Mouse (Mus musculus) testis, adult 2 months (tissue): Measurements from ENCODE around the gene Mxd4. TPM values are rescaled to one million over a fixed set of nuclear protein-coding genes. Genes with fewer than 3 reads are reported as not detected.

ENCODE experiments used
- H3K27ac ChIP-seq: fragments of 200-500 bp; 2 replicates; pipeline ENCODE4 v1.5.1; 2012; ENCODE audit warnings: low read depth, low read length; ENCODE audit not compliant: control insufficient read depth, insufficient read depth
- H3K27me3 ChIP-seq: fragments of 200-500 bp; 2 replicates; pipeline ENCODE4 v1.6.1; 2012; ENCODE audit warnings: mild to moderate bottlenecking, low read length, moderate library complexity; ENCODE audit not compliant: control insufficient read depth, insufficient read depth
- H3K36me3 ChIP-seq: fragments of 200-500 bp; 2 replicates; pipeline ENCODE4 v1.6.1; 2012; ENCODE audit warnings: mild to moderate bottlenecking, low read length; ENCODE audit not compliant: control insufficient read depth, insufficient read depth
- H3K4me1 ChIP-seq: fragments of 200-500 bp; 2 replicates; pipeline ENCODE4 v1.6.1; 2012; ENCODE audit warnings: low read length; ENCODE audit not compliant: control insufficient read depth, insufficient read depth
- H3K4me3 ChIP-seq: fragments of 200-500 bp; 2 replicates; pipeline ENCODE4 v1.5.1; 2012; ENCODE audit warnings: low read depth, mild to moderate bottlenecking, low read length, moderate library complexity, mixed read lengths; ENCODE audit not compliant: control insufficient read depth
- CTCF ChIP-seq: fragments of 200-500 bp; IDR thresholded peaks from 2 replicates; pipeline ENCODE4 v1.5.1; 2012; ENCODE audit warnings: low read depth, mild to moderate bottlenecking, inconsistent platforms, low read length, moderate library complexity; ENCODE audit not compliant: control insufficient read depth, insufficient read depth, insufficient replicate concordance
- POLR2A ChIP-seq: fragments of 200-500 bp; IDR thresholded peaks from 2 replicates; pipeline ENCODE4 v1.6.1; 2012; ENCODE audit warnings: low read depth, mild to moderate bottlenecking, inconsistent platforms, low read length, moderate library complexity; ENCODE audit not compliant: control insufficient read depth
- polyA plus RNA-seq: library from polyadenylated mRNA; depleted of rRNA; stranded (reverse); fragments of >200 nt; gene quantifications from 2 replicates; pipeline ENCODE4 v1.2.3, GENCODE M21; 2012

Gene Mxd4
- polyA plus RNA-seq, 1 experiment: 137 TPM

- Histone ChIP-seq H3K36me3 (no peaks in the 10 kb centered on the region), H3K27ac (no peak overlapping the region)
- TF ChIP-seq CTCF: no peak
Measured at GRCm38 (mm10) chr5:34174021-34174420, 13.5 kb downstream of the Mxd4 start.

GRCm38 (mm10) chr5:34170726-34171125, 16.8 kb downstream of the Mxd4 start:
- Histone ChIP-seq H3K4me3 (no peak overlapping the region), H3K27me3 (no peaks in the 10 kb centered on the region), H3K27ac (peak overlapping the region; percentile 61; the same call in 1 of the 2 replicates), H3K36me3 (no peaks in the 10 kb centered on the region), H3K4me1 (peaks cover 6% of the 10 kb centered on the region)
- TF ChIP-seq CTCF (no peak), POLR2A (no peak)

More at GRCm38 (mm10) chr5:34174021-34174420, 13.5 kb downstream of the Mxd4 start:
- Histone ChIP-seq H3K27me3 (no peaks in the 10 kb centered on the region), H3K4me3 (no peak overlapping the region), H3K4me1 (peaks cover 6% of the 10 kb centered on the region)

- Histone ChIP-seq H3K4me1 (peaks cover 6% of the 10 kb centered on the region), H3K27me3 (no peaks in the 10 kb centered on the region)
- TF ChIP-seq POLR2A (no peak), CTCF (no peak)
Measured at GRCm38 (mm10) chr5:34169954-34170353, 17.6 kb downstream of the Mxd4 start.

GRCm38 (mm10) chr5:34168950-34169891, 18.3 kb downstream of the Mxd4 start, which contains the start of the genes Poln and Haus3:
TSS of gene Poln (minus strand) at chr5:34169448.
TSS of gene Haus3 (minus strand) at chr5:34169527.
- H3K27ac ChIP-seq: peak within 1 kb of the TSS; percentile 93
- peak within 1 kb of the TSS; percentile 98 for H3K4me3 ChIP-seq
- H3K36me3 ChIP-seq: no peaks in the 10 kb centered on the region
- H3K4me1 ChIP-seq: peaks cover 6% of the 10 kb centered on the region
- TF ChIP-seq CTCF (no peak), POLR2A (peak; percentile 82)
- no peaks in the 10 kb centered on the region for H3K27me3 ChIP-seq

More at GRCm38 (mm10) chr5:34169954-34170353, 17.6 kb downstream of the Mxd4 start:
- peak overlapping the region; percentile 98 for H3K4me3 ChIP-seq
- H3K27ac ChIP-seq: peak overlapping the region; percentile 93
- no peaks in the 10 kb centered on the region for H3K36me3 ChIP-seq

- H3K36me3 ChIP-seq: no peaks in the 10 kb centered on the region; the same call in 1 of the 2 replicates
- H3K4me3 ChIP-seq: no peak overlapping the region
- H3K27ac ChIP-seq: no peak overlapping the region
- TF ChIP-seq CTCF (no peak), POLR2A (no peak)
- no peaks in the 10 kb centered on the region for H3K27me3 ChIP-seq
- peaks cover 6% of the 10 kb centered on the region for H3K4me1 ChIP-seq
Measured at GRCm38 (mm10) chr5:34167857-34168256, 19.7 kb downstream of the Mxd4 start.

GRCm38 (mm10) chr5:34165793-34166192, 21.7 kb downstream of the Mxd4 start:
- no peak overlapping the region for H3K27ac ChIP-seq
- TF ChIP-seq POLR2A: no peak
- TF ChIP-seq CTCF: no peak
- no peak overlapping the region for H3K4me3 ChIP-seq

GRCm38 (mm10) chr5:34148476-34148875, 39.0 kb downstream of the Mxd4 start:
- TF ChIP-seq POLR2A (no peak), CTCF (no peak)
- Histone ChIP-seq H3K36me3 (no peaks in the 10 kb centered on the region), H3K27ac (no peak overlapping the region), H3K27me3 (no peaks in the 10 kb centered on the region), H3K4me1 (no peaks in the 10 kb centered on the region), H3K4me3 (no peak overlapping the region)

More at GRCm38 (mm10) chr5:34165793-34166192, 21.7 kb downstream of the Mxd4 start:
- Histone ChIP-seq H3K4me1 (peaks cover 2% of the 10 kb centered on the region), H3K36me3 (no peaks in the 10 kb centered on the region; the same call in 1 of the 2 replicates), H3K27me3 (no peaks in the 10 kb centered on the region)
